Mouse (Mus musculus) heart, postnatal 10 days (tissue): ENCODE measurements at regions not wholly inside any gene's neighbourhood (a gene's known extent, or its start where the extent isn't known, plus 50 kb on each side); places are given as distances from the start of the nearest gene placed in this dataset.
"Not testable (repeated sequence)": the region's sequence is repeated elsewhere in the genome, so short reads cannot be mapped to it uniquely, and the experiment has no call there.

ENCODE experiments used
- DNase-seq, 2 experiments: peaks; one replicate each; pipeline ENCODE4 v3.0.0; 2021
- intact Hi-C: fragments of 180-260 bp; cut with DNase I; formaldehyde crosslinking; loops from one replicate; pipeline ENCODE4 v1.15.1; 2025

DNA sequence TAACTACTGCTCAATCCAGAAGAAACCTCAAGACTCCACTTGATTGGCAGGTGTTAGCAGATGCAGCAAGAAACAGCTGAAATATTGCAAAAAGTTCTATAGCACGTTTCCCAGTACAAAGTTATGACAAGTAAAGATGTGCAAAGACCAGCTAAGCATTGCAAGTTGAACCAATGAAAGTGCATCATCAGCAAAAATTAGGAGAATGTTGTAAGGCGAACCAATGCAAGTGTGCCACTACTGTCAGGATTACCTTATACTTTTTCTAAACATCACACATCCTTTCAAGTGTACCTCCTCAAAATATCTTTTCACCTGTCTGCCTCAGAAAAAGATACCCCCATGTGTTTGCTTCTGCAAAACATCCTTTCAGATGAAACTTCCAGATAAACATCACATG is 244.7 kb downstream of the Slco6d1 start:
- no peak for DNase-seq
- intact Hi-C loops = no loop called here

GRCm38 (mm10) chr1:98667426-98667825 is 246.5 kb downstream of the Slco6d1 start:
- intact Hi-C loops = not testable (repeated sequence)

GRCm38 (mm10) chr1:98667887-98668286 is 247.0 kb downstream of the Slco6d1 start:
- no peak for DNase-seq
- intact Hi-C loops = no loop called here

More at GRCm38 (mm10) chr1:98667426-98667825, 246.5 kb downstream of the Slco6d1 start:
- DNase-seq = not testable (repeated sequence)

GRCm38 (mm10) chr1:98668595-98668994 is 247.7 kb downstream of the Slco6d1 start:
- no peak for DNase-seq
- intact Hi-C loops = no loop called here

DNA sequence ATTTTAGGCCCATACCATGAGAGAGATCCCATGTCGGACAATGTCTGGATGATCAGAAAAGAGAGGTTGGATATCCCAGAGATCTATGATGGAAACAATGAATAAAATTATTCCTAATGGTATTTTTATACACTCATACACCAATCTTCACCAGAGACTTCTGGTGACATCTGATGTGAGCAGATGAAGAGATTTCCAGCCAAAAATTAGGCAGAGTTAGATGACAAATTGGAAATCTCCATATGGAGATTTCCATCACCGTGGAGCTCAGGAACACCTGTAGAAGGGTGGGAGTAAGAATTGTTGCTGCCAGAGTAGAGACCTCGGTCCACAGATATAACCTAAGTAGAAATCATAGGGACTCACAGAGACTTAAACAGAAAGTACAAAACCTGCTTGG is 257.8 kb downstream of the Slco6d1 start:
- intact Hi-C loops = no loop called here
- DNase-seq = no peak

DNA sequence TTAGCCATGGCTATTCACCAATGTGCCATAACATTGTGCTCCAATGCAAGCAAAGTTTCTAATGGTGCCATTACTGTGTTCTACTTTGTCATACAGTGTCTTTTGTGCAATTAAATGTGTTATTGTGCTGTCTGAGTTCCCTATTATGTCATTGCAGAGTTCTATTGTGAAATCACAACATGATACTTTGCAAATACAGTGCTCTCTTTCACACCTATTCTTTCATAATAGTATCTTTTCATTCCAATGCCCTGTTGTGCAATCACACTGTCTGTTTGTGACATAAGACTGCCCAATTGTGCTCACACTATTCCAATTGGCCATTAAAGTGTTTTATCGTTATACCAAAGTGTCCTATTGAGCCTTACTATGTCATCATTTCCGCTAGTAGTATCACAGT is 292.9 kb downstream of the Slco6d1 start:
- intact Hi-C loops = no loop called here
- no peak for DNase-seq

- intact Hi-C loops = no loop called here
- DNase-seq = no peak
Measured at GRCm38 (mm10) chr1:98714307-98714706, 293.4 kb downstream of the Slco6d1 start.

DNA sequence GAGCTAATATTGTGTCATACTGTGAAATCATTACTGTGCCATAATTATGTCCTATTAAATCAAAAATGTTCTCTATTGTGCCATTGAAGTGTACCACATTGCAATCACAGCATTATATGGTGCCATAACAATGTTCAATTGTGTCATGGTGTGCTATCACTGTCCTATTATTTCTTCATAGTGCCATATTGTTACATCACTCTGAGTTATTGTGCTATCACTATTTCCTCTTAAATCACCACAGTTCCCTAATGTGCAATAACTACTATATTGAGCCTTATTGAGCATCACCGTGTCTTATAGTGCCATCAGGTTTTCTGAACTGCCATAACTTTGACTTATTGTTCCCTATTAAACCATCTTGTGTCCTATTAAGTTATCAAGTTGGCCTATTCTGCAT is 299.7 kb downstream of the Slco6d1 start:
- DNase-seq = no peak
- intact Hi-C loops = no loop called here

DNA sequence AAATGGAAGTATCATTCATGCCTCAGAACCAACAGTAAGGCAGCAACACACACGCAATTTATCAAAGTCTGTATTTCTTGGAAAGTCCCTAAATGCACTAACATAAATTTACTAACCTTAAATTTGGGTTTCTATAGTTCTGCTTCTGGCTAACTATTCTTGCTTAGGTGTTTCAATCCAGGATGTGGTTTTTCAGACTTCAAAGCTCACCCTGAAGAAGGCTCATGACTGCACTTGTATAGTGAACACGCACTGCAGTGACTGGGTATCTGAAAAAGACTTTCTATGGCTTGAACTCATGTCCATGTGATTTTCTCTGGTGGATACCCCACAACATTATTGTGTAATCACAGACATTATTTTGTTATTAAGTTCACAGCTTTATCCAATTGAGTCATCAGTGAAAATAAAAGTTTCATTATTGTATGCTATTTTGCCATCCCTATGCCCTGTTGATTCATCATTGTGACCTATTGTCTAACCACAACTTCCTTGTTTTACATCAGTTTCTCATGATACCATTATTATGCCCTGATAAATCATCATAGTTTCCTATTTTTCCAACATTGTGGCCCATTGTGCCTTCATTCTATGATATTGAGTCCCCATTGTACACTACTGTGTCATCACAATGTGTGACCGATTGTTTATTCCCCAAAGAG is 306.6 kb downstream of the Slco6d1 start:
- DNase-seq = no peak
- intact Hi-C loops = no loop called here

DNA sequence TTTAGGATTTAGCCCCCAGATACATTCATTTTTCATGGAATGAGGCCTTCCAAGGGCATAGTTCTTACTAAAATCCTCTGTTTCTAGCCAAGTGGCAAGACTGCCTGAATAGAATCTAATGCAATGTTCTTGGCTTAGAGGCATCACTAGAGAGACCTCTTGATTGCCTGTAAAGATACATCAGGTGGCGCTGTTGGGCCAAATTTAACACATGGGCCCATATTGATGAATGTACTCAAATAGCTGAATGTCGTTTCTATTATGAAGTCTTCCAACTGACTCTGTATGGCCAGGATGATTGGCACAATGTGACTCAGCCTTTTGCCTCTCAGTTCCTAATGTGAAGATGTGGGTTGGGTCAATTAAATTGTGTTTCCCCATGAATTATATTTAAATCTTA is 328.0 kb downstream of the Slco6d1 start:
- DNase-seq = peak in 1 of 2 experiments; percentile 1
- intact Hi-C loops = no loop called here

DNA sequence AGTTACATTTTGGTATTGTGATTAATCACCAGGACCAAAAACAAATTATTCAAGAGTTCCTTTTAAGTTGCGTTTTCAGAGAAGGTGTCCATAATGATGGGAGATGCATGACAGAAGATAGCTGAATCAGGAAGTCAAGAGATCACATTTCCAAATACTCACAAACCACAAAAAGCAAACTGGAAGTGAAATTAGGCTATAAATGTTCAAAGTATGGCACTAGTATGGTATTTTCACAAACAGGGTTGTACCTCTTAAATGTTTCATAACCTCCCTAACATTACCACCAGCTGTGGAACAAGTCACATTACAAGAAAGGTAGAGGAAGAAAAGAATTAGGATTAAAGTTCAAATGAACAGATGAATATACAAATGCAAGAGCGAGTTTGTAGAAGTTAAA is 367.6 kb downstream of the Slco6d1 start:
- intact Hi-C loops = no loop called here
- DNase-seq = no peak

GRCm38 (mm10) chr1:98793320-98793719 is 372.4 kb downstream of the Slco6d1 start:
- intact Hi-C loops = no loop called here
- no peak for DNase-seq

DNA sequence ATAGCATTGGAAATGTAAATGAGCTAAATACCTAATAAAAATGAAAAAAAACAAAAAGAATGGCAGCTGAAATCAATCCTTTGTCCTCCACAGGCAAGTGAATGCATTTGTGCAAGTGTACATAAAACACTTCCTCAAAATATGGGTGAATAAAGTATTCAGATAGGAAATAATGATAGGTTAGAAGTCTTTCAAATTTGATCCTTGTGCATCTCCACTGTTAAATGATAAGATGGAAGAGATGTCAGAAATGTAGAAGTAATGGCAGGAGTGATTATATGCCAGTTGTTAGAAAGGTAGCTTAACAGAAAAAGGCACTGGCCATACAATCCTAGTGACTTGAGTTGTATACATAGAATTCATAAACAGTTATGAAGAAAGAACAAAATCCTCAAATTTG is 391.6 kb downstream of the Slco6d1 start:
- intact Hi-C loops = no loop called here
- no peak for DNase-seq

GRCm38 (mm10) chr1:98813990-98814389 is 393.1 kb downstream of the Slco6d1 start:
- DNase-seq = no peak
- intact Hi-C loops = no loop called here

- intact Hi-C loops = no loop called here
- no peak for DNase-seq
Measured at GRCm38 (mm10) chr1:98818076-98818475, 397.2 kb downstream of the Slco6d1 start.

DNA sequence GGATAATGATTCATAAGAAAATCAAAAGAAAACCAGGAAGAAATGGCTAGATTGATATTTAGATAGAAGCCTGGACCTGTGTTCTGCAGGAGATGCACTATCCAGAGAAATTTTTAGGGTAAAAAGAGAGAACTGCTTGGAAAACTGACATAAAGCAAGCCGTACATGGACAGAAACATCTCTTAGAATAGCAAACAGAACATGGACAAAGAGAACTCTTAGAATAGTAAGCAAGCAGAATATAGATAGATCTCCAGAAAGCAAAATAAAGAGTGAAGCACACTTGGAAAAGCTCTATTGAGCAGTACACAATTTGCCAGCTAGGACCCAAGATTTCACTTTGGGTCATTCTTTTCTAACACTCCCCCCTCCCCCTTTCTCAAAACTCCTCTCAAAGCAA is 439.3 kb downstream of the Slco6d1 start:
- intact Hi-C loops = no loop called here

GRCm38 (mm10) chr1:98906260-98906659 is 485.3 kb downstream of the Slco6d1 start:
- no peak for DNase-seq
- intact Hi-C loops = no loop called here

More for the DNA sequence above, 439.3 kb downstream of the Slco6d1 start:
- DNase-seq = no peak

- intact Hi-C loops = no loop called here
- DNase-seq = no peak
Measured at GRCm38 (mm10) chr1:98923043-98923442, 502.1 kb downstream of the Slco6d1 start.

- no peak for DNase-seq
- intact Hi-C loops = no loop called here
Measured at GRCm38 (mm10) chr1:98924933-98925332, 504.0 kb downstream of the Slco6d1 start.

DNA sequence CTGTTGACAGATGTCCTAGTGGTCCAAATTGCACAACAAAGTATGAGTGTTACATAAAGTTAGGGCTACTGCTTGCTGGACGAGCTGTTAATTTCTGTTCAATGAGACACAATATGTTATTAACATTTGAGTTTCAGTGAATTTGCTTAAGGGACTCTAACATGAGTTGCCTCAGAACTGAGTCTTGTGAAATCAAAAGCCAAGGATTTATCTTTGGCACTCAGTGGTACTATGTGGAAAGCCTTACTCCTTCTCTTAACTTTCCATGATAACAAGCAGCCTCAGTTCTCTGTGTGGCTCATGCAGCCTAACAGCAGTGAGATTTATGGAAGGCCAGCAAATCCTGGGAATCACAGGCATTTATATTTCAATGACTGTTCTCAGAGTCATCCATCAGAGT is 510.0 kb downstream of the Slco6d1 start:
- DNase-seq = no peak
- intact Hi-C loops = no loop called here

- intact Hi-C loops = no loop called here
- no peak for DNase-seq
Measured at GRCm38 (mm10) chr1:98932239-98932638, 511.3 kb downstream of the Slco6d1 start.

- intact Hi-C loops = no loop called here
- no peak for DNase-seq
Measured at GRCm38 (mm10) chr1:98977686-98978085, 556.8 kb downstream of the Slco6d1 start.
